Mouse (Mus musculus) left cerebral cortex, adult 11 months (tissue): ENCODE measurements at regions not wholly inside any gene's neighbourhood (a gene's known extent, or its start where the extent isn't known, plus 50 kb on each side); places are given as distances from the start of the nearest gene placed in this dataset.

ENCODE experiments used
- DNase-seq: peaks from one replicate; pipeline ENCODE4 v3.0.0; 2022; ENCODE audit warnings: low spot score

- DNase-seq = peak; percentile 22
Observed at GRCm38 (mm10) chr16:9354331-9355030, 524.6 kb downstream of the 1810013L24Rik start.

- DNase-seq = no peak
Observed at GRCm38 (mm10) chr16:9358651-9359050, 528.8 kb downstream of the 1810013L24Rik start.

GRCm38 (mm10) chr16:9359399-9360135 is 529.7 kb downstream of the 1810013L24Rik start:
- no peak for DNase-seq

- DNase-seq = no peak
Observed at GRCm38 (mm10) chr16:9360741-9361255, 530.9 kb downstream of the 1810013L24Rik start.

GRCm38 (mm10) chr16:9362116-9362515 is 532.2 kb downstream of the 1810013L24Rik start:
- DNase-seq = no peak

- no peak for DNase-seq
Observed at GRCm38 (mm10) chr16:9364105-9364504, 534.2 kb downstream of the 1810013L24Rik start.

- no peak for DNase-seq
Observed at GRCm38 (mm10) chr16:9390986-9391385, 561.1 kb downstream of the 1810013L24Rik start.

- DNase-seq = no peak
Observed at GRCm38 (mm10) chr16:9404736-9405135, 574.8 kb downstream of the 1810013L24Rik start.

- no peak for DNase-seq
Observed at GRCm38 (mm10) chr16:9408196-9408595, 578.3 kb downstream of the 1810013L24Rik start.

- DNase-seq = no peak
Observed at GRCm38 (mm10) chr16:9430509-9430908, 564.9 kb downstream of the Grin2a start.

GRCm38 (mm10) chr16:9439300-9439856 is 556.0 kb downstream of the Grin2a start:
- no peak for DNase-seq

- DNase-seq = no peak
Observed at GRCm38 (mm10) chr16:9439891-9440290, 555.5 kb downstream of the Grin2a start.

- DNase-seq = no peak
Observed at GRCm38 (mm10) chr16:9452058-9452457, 543.3 kb downstream of the Grin2a start.

- DNase-seq = no peak
Observed at GRCm38 (mm10) chr16:9457574-9457973, 537.8 kb downstream of the Grin2a start.

- DNase-seq = no peak
Observed at GRCm38 (mm10) chr16:9462497-9462896, 532.9 kb downstream of the Grin2a start.

GRCm38 (mm10) chr16:9469394-9469793 is 526.0 kb downstream of the Grin2a start:
- no peak for DNase-seq

GRCm38 (mm10) chr16:9485291-9485690 is 510.1 kb downstream of the Grin2a start:
- DNase-seq = no peak

GRCm38 (mm10) chr16:9498301-9498700 is 497.1 kb downstream of the Grin2a start:
- DNase-seq = no peak

- no peak for DNase-seq
Observed at GRCm38 (mm10) chr16:9501713-9502112, 493.6 kb downstream of the Grin2a start.

GRCm38 (mm10) chr16:9509666-9510065 is 485.7 kb downstream of the Grin2a start:
- no peak for DNase-seq

GRCm38 (mm10) chr16:9514538-9514937 is 480.8 kb downstream of the Grin2a start:
- DNase-seq = no peak
